Mouse (Mus musculus): ENCODE measurements at regions not wholly inside any gene's neighbourhood (a gene's known extent, or its start where the extent isn't known, plus 50 kb on each side); places are given as distances from the start of the nearest gene placed in this dataset.

DNA sequence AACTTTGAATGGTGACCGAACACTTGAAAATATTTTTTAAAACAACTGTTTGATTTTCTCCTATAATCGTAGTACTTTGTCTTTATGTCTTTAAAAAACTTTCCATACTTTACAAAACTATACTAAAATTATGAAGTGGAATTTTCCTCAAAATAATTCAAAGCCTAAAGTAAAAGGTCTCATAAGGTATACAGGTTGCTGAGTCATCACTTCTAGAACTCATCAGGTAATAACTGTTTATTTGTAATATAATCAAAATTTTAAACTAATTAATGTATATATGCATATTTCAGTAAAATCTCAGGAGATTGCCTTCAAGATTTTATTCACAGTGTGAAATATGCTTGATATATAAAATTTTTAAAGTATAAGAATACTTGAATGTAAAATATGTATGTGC is 52.3 kb upstream of the Dio2 start:
- H3K9me3 ChIP-seq (ENCODE audit: control insufficient read depth, low read length) = no peaks in the 10 kb centered on the region
- H3K4me1 ChIP-seq (ENCODE audit: control insufficient read depth, insufficient read depth, low read length) = no peaks in the 10 kb centered on the region
- H3K4me3 ChIP-seq (ENCODE audit: low read length) = no peak overlapping the region
- WGBS = 98% methylated on average over 2 of the region's 2 CpGs
- no peaks in the 10 kb centered on the region for H3K27me3 ChIP-seq (ENCODE audit: control insufficient read depth, insufficient read depth, low read length)
- ATAC-seq (ENCODE audit: low FRiP score, low TSS enrichment) = no peak
- H3K4me2 ChIP-seq (replicated peaks; ENCODE audit: low read depth, low read length) = no peak overlapping the region
- H3K9ac ChIP-seq (ENCODE audit: low read depth, low read length) = no peak overlapping the region
- H3K36me3 ChIP-seq (ENCODE audit: control insufficient read depth, insufficient read depth, low read length) = no peaks in the 10 kb centered on the region
- H3K27ac ChIP-seq (ENCODE audit: low read depth, low read length) = no peak overlapping the region

Data from kidney, embryonic 14.5 days (tissue).